26 mouse cellular contexts compared by ENCODE assay signal in the genomic region with DNA sequence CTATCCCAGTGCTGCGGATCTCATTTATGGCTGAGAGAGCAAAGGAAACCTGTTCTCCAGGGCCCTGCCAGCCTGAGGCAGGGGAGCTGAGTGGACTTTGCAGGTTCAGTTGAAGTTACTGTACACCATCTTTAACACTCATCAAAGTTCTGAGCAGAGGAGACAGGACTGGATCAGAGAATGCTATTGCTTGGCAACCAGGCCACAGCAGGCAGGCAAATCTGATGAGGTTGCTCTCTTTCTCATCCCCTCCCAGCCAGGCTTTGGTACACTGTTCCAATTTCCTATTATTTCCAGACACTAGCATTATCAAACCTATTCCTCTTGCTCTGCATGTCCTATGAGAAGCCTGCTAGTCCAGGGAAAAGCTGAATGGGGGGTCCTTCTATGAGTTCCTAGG. TPM values are rescaled to one million over a fixed set of nuclear protein-coding genes. Genes with fewer than 3 reads are reported as not detected.
A peak's percentile ranks its signal among the peaks of the same experiment; 100 is the strongest.
DNase-seq lines count a peak whose midpoint lies in the region; ATAC-seq and TF ChIP-seq lines count a peak whose summit lies in the region.
"Had no signal": no experiment of that assay in that cellular context is flagged by ENCODE, and none has a peak within 500 bp of the region (broad histone marks: within the 10 kb centered on the region; RNA-seq: fewer than 3 reads in every experiment).

No protein-coding gene starts in this region.

- DNase-seq in midbrain, embryonic 11.5 days (ENCODE audit: low spot score, missing footprints), result peak; percentile 8
- DNase-seq in midbrain, postnatal 0 days (ENCODE audit: low spot score), result no peak
- DNase-seq in brain, embryonic 14.5 days (ENCODE audit: low read depth), result peak; percentile 40
- peak; percentile 35 for DNase-seq in midbrain, embryonic 14.5 days
- no peak for DNase-seq in heart, adult 2 months
- DNase-seq: adrenal gland, adult 2 months; adrenal gland, postnatal 10 days; adrenal gland, postnatal 25 days; cerebellum, adult 11 months; cerebellum, adult 18-20 months; cerebellum, adult 8-10 months; cerebellum, adult 9-11 months; cerebellum, postnatal 14 days; cerebellum, postnatal 36 days; embryo, embryonic 11 days had no signal

- H3K4me3 ChIP-seq in midbrain, embryonic 11.5 days (ENCODE audit: low read depth, low read length), result no peak overlapping the region
- H3K4me3 ChIP-seq in midbrain, postnatal 0 days (ENCODE audit: low read depth, low read length), result no peak overlapping the region
- H3K4me3 ChIP-seq in midbrain, embryonic 14.5 days (replicated peaks; ENCODE audit: low read depth, low read length), result no peak overlapping the region
- H3K4me3 ChIP-seq in midbrain, embryonic 16.5 days (ENCODE audit: low read depth, low read length), result no peak overlapping the region
- no peak overlapping the region for H3K4me3 ChIP-seq in heart, adult 2 months
- H3K4me3 ChIP-seq: embryonic facial prominence, embryonic 13.5 days; embryonic facial prominence, embryonic 15.5 days; erythroblast, embryonic 14.5 days; forebrain, embryonic 10.5 days; forebrain, embryonic 12.5 days had no signal

- H3K9ac ChIP-seq in midbrain, embryonic 11.5 days (ENCODE audit: low read length), result no peak overlapping the region
- no peak overlapping the region for H3K9ac ChIP-seq in midbrain, postnatal 0 days (replicated peaks; ENCODE audit: low read length, poor library complexity, severe bottlenecking)
- H3K9ac ChIP-seq in midbrain, embryonic 14.5 days (replicated peaks; ENCODE audit: low read length), result no peak overlapping the region
- no peak overlapping the region for H3K9ac ChIP-seq in midbrain, embryonic 16.5 days (ENCODE audit: low read depth, low read length)
- no peak overlapping the region for H3K9ac ChIP-seq in heart, adult 2 months (ENCODE audit: low read depth, low read length)
- H3K9ac ChIP-seq: embryonic facial prominence, embryonic 13.5 days; embryonic facial prominence, embryonic 15.5 days; forebrain, embryonic 12.5 days had no signal

- no peaks in the 10 kb centered on the region for H3K9me3 ChIP-seq in midbrain, embryonic 11.5 days (ENCODE audit: control insufficient read depth, low read length)
- no peaks in the 10 kb centered on the region for H3K9me3 ChIP-seq in midbrain, postnatal 0 days (ENCODE audit: low read length)
- H3K9me3 ChIP-seq in midbrain, embryonic 14.5 days (ENCODE audit: control insufficient read depth, low read length), result no peaks in the 10 kb centered on the region
- no peaks in the 10 kb centered on the region for H3K9me3 ChIP-seq in midbrain, embryonic 16.5 days (replicated peaks; ENCODE audit: control insufficient read depth, low read length, poor library complexity, severe bottlenecking)
- H3K9me3 ChIP-seq: embryonic facial prominence, embryonic 13.5 days; embryonic facial prominence, embryonic 15.5 days; forebrain, embryonic 10.5 days; forebrain, embryonic 12.5 days had no signal

- 88% methylated on average over 1 of the region's 1 CpGs for WGBS in midbrain, embryonic 11.5 days
- 76% methylated on average over 1 of the region's 1 CpGs for WGBS in midbrain, postnatal 0 days
- WGBS in midbrain, embryonic 14.5 days, result 80% methylated on average over 1 of the region's 1 CpGs
- WGBS in midbrain, embryonic 16.5 days, result 62% methylated on average over 1 of the region's 1 CpGs
- WGBS in heart, adult 2 months, result 73% methylated on average over 1 of the region's 1 CpGs

- no peaks in the 10 kb centered on the region for H3K27me3 ChIP-seq in midbrain, embryonic 11.5 days (ENCODE audit: control insufficient read depth, insufficient read depth, low read length)
- H3K27me3 ChIP-seq in midbrain, postnatal 0 days (ENCODE audit: insufficient read depth, low read length), result no peaks in the 10 kb centered on the region
- no peaks in the 10 kb centered on the region for H3K27me3 ChIP-seq in midbrain, embryonic 14.5 days (ENCODE audit: control insufficient read depth, insufficient read depth, low read length)
- H3K27me3 ChIP-seq in midbrain, embryonic 16.5 days (ENCODE audit: control insufficient read depth, insufficient read depth, low read depth, low read length), result no peaks in the 10 kb centered on the region
- no peaks in the 10 kb centered on the region for H3K27me3 ChIP-seq in heart, adult 2 months (ENCODE audit: control insufficient read depth, insufficient read depth, low read length)
- H3K27me3 ChIP-seq: embryonic facial prominence, embryonic 13.5 days; embryonic facial prominence, embryonic 15.5 days; forebrain, embryonic 12.5 days had no signal

- H3K4me1 ChIP-seq in midbrain, embryonic 11.5 days (ENCODE audit: control insufficient read depth, insufficient read depth, low read length), result no peaks in the 10 kb centered on the region
- 0 out of 2 replicates have a peak, but pooled peaks cover 3% of the 10 kb centered on the region for H3K4me1 ChIP-seq in midbrain, postnatal 0 days (ENCODE audit: insufficient read depth, low read length)
- H3K4me1 ChIP-seq in midbrain, embryonic 14.5 days (ENCODE audit: control insufficient read depth, insufficient read depth, low read length), result no peaks in the 10 kb centered on the region
- peaks cover 10% of the 10 kb centered on the region; the same call in 1 of the 2 replicates for H3K4me1 ChIP-seq in midbrain, embryonic 16.5 days (ENCODE audit: control insufficient read depth, insufficient read depth, low read length)
- no peaks in the 10 kb centered on the region for H3K4me1 ChIP-seq in heart, adult 2 months (ENCODE audit: control insufficient read depth, insufficient read depth, low read length)
- H3K4me1 ChIP-seq: embryonic facial prominence, embryonic 13.5 days; embryonic facial prominence, embryonic 15.5 days; forebrain, embryonic 10.5 days; forebrain, embryonic 12.5 days had no signal

- no peak for TF ChIP-seq CTCF in midbrain, postnatal 0 days (IDR thresholded peaks at IDR 0.05)
- no peak for TF ChIP-seq CTCF in brain, embryonic 14.5 days (IDR thresholded peaks at IDR 0.05; ENCODE audit: borderline replicate concordance, extremely low read depth, insufficient read depth, insufficient read length)
- TF ChIP-seq CTCF in heart, adult 2 months (IDR thresholded peaks at IDR 0.05), result no peak

- no peak for TF ChIP-seq EP300 in heart, adult 2 months (IDR thresholded peaks at IDR 0.05; ENCODE audit: insufficient read depth, low read depth, low read length)

- H3K27ac ChIP-seq in midbrain, embryonic 11.5 days (ENCODE audit: low read depth, low read length), result no peak overlapping the region
- no peak overlapping the region for H3K27ac ChIP-seq in midbrain, postnatal 0 days (ENCODE audit: low read depth, low read length)
- 0 out of 2 replicates have a peak overlapping the region, but pooled peaks have one; percentile 13 for H3K27ac ChIP-seq in midbrain, embryonic 14.5 days (replicated peaks; ENCODE audit: low read depth, low read length)
- H3K27ac ChIP-seq in midbrain, embryonic 16.5 days (ENCODE audit: low read length), result 0 out of 2 replicates have a peak overlapping the region, but pooled peaks have one; percentile 7
- no peak overlapping the region for H3K27ac ChIP-seq in heart, adult 2 months
- H3K27ac ChIP-seq: embryonic facial prominence, embryonic 13.5 days; embryonic facial prominence, embryonic 15.5 days; forebrain, embryonic 10.5 days; forebrain, embryonic 12.5 days had no signal

- no peak for TF ChIP-seq POLR2A in brain, embryonic 14.5 days (IDR thresholded peaks at IDR 0.05; ENCODE audit: borderline replicate concordance, extremely low read depth, insufficient read depth, insufficient read length, poor library complexity, severe bottlenecking)
- no peak for TF ChIP-seq POLR2A in heart, adult 2 months (IDR thresholded peaks at IDR 0.05; ENCODE audit: insufficient read depth, low read depth, low read length)

- H3K36me3 ChIP-seq in midbrain, embryonic 11.5 days (ENCODE audit: control insufficient read depth, insufficient read depth, low read length), result no peaks in the 10 kb centered on the region
- no peaks in the 10 kb centered on the region for H3K36me3 ChIP-seq in midbrain, postnatal 0 days (ENCODE audit: insufficient read depth, low read length)
- H3K36me3 ChIP-seq in midbrain, embryonic 14.5 days (ENCODE audit: control insufficient read depth, insufficient read depth, low read length), result no peaks in the 10 kb centered on the region
- no peaks in the 10 kb centered on the region for H3K36me3 ChIP-seq in midbrain, embryonic 16.5 days (ENCODE audit: control insufficient read depth, insufficient read depth, low read length)
- no peaks in the 10 kb centered on the region for H3K36me3 ChIP-seq in heart, adult 2 months (ENCODE audit: control insufficient read depth, insufficient read depth, low read length)
- H3K36me3 ChIP-seq: embryonic facial prominence, embryonic 13.5 days; embryonic facial prominence, embryonic 15.5 days; forebrain, embryonic 10.5 days; forebrain, embryonic 12.5 days had no signal

- no peak overlapping the region for H3K4me2 ChIP-seq in midbrain, embryonic 11.5 days
- no peak overlapping the region for H3K4me2 ChIP-seq in midbrain, postnatal 0 days (ENCODE audit: low read depth, low read length, poor library complexity, severe bottlenecking)
- H3K4me2 ChIP-seq in midbrain, embryonic 14.5 days (ENCODE audit: low read length), result no peak overlapping the region
- no peak overlapping the region for H3K4me2 ChIP-seq in midbrain, embryonic 16.5 days (ENCODE audit: low read length)
- H3K4me2 ChIP-seq: embryonic facial prominence, embryonic 13.5 days; embryonic facial prominence, embryonic 15.5 days; forebrain, embryonic 12.5 days had no signal

- intact Hi-C loops in heart, adult 2 months (cut with DNase I), result no loop called here

- no peak for ATAC-seq in midbrain, embryonic 11.5 days (ENCODE audit: low FRiP score)
- ATAC-seq in midbrain, postnatal 0 days (ENCODE audit: low FRiP score), result no peak
- ATAC-seq in midbrain, embryonic 14.5 days (ENCODE audit: low FRiP score, low TSS enrichment), result peak; percentile 14; the same call in 1 of the 2 replicates
- peak; percentile 66; the same call in 1 of the 2 replicates for ATAC-seq in midbrain, embryonic 16.5 days
- ATAC-seq in cerebellum, adult (ENCODE audit: insufficient number of reproducible peaks, low FRiP score, low TSS enrichment), result no peak
- ATAC-seq: forebrain, embryonic 14.5 days had no signal

- no peaks in the 10 kb centered on the region for H3K79me2 ChIP-seq in heart, adult 2 months (replicated peaks; ENCODE audit: control insufficient read depth, insufficient read depth, low read length)

RNA-seq across cellular contexts. Expression of a gene that starts 41.3 kb away (rescaled TPM):
- 4.2 and 4.7 TPM in 2 replicates for polyA plus RNA-seq in midbrain, embryonic 11.5 days (2014; fragmentation: Nextera tagmentation; extraction: Ambion mirVana)
- total RNA-seq in midbrain, postnatal 0 days (2014; rRNA removed), result 18.9 and 27.8 TPM in 2 replicates
- 22.0 and 22.8 TPM in 2 replicates for polyA plus RNA-seq in midbrain, postnatal 0 days (2015; fragmentation: Nextera tagmentation; extraction: Ambion mirVana)
- 14.5 and 16.0 TPM in 2 replicates for polyA plus RNA-seq in brain, embryonic 14.5 days (2012; rRNA removed)
- polyA plus RNA-seq in midbrain, embryonic 14.5 days (2014; fragmentation: Nextera tagmentation; extraction: Ambion mirVana), result 15.3 and 18.8 TPM in 2 replicates
- 20.4 and 25.2 TPM in 2 replicates for polyA plus RNA-seq in midbrain, embryonic 16.5 days (2015; fragmentation: Nextera tagmentation; extraction: Ambion mirVana)
- total RNA-seq in heart, adult 2 months (2021), result not detected
- 0.08 TPM in 1 of 2 replicates, not detected in the other for polyA plus RNA-seq in heart, adult 2 months (2012; rRNA removed)
- total RNA-seq: common myeloid progenitor, adult 5-6 weeks; MEL had no signal
- polyA plus RNA-seq: C2C12; erythroblast, embryonic 14.5 days had no signal

Comparison
In these comparisons a context has a peak if more than half of its experiments do, and no peak if none do; other contexts are left out.
1. ATAC-seq: peak in midbrain, embryonic 14.5 days (single experiment) and midbrain, embryonic 16.5 days (single experiment); none in midbrain, embryonic 11.5 days (single experiment), midbrain, postnatal 0 days (single experiment) and cerebellum, adult (single experiment).
2. DNase-seq: peak in midbrain, embryonic 11.5 days (single experiment), brain, embryonic 14.5 days (single experiment) and midbrain, embryonic 14.5 days (single experiment); none in midbrain, postnatal 0 days (single experiment) and heart, adult 2 months (0 of 2).
3. H3K27ac ChIP-seq: peak in midbrain, embryonic 14.5 days (single experiment) and midbrain, embryonic 16.5 days (single experiment); none in midbrain, embryonic 11.5 days (single experiment), midbrain, postnatal 0 days (single experiment) and heart, adult 2 months (single experiment).